Mouse (Mus musculus) cerebellum, adult 2 months (tissue): ENCODE measurements at regions not wholly inside any gene's neighbourhood (a gene's known extent, or its start where the extent isn't known, plus 50 kb on each side); places are given as distances from the start of the nearest gene placed in this dataset.

Experiments
- CTCF ChIP-seq: fragments of 200-500 bp; IDR thresholded peaks from 2 replicates; pipeline ENCODE4 v1.5.1; 2011; ENCODE audit warnings: low read depth, mild to moderate bottlenecking, control low read depth, low read length, moderate library complexity, borderline replicate concordance; ENCODE audit not compliant: insufficient read depth
- POLR2A ChIP-seq: fragments of 200-500 bp; IDR thresholded peaks from 2 replicates; pipeline ENCODE4 v1.6.1; 2011; ENCODE audit warnings: low read length, control low read depth, borderline replicate concordance; ENCODE audit not compliant: insufficient read depth

GRCm38 (mm10) chr4:143001961-143002360 is 210.8 kb downstream of the Prdm2 start:
- TF ChIP-seq CTCF, result no peak
- no peak for TF ChIP-seq POLR2A
